Mouse (Mus musculus) granulocyte monocyte progenitor cell, adult 5-6 weeks (primary cell): Measurements from ENCODE around the gene Gk5. TPM values are rescaled to one million over a fixed set of nuclear protein-coding genes. Genes with fewer than 3 reads are reported as not detected.
"Not testable (repeated sequence)": the region's sequence is repeated elsewhere in the genome, so short reads cannot be mapped to it uniquely, and the experiment has no call there.

ENCODE experiments used
- ATAC-seq: replicated peaks from 2 replicates; pipeline ENCODE4 v1.8.0; 2016; ENCODE audit warnings: mild to moderate bottlenecking, moderate TSS enrichment, inconsistent platforms; ENCODE audit not compliant: poor library complexity, severe bottlenecking
- total RNA-seq, 2 experiments: library from RNA; stranded (forward) in 1 of 2; stranded (reverse) in 1 of 2; fragments of 200-712, 200-1000 nt in 1 of 2; fragments of >200 nt in 1 of 2; fragmentation: Nextera tagmentation in 1 of 2; gene quantifications; 2 replicates each; pipeline ENCODE4 v1.2.3; 2014 to 2017

Gene Gk5
- total RNA-seq, 2 experiments from 2014 or later = 3.0 to 3.1 TPM

DNA sequence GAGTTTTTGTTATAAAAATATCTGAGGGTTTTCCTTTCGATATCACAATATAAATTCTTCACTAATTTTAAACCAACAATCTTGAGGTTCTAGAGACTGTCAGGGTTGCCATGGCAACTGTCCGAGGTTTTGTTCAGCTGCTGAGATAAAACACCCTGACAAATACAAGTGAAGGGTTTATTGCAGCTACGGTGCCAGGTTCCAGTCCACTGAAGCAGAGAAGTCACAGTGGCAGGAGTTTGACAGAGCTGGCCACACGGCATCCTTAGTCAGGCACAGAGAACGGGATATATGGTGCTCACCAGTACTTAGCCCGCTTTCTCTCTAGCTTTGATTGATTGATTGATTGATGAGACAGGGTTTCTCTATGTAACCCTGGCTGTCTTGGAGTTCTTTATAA, 23.3 kb downstream of the Gk5 start:
- no peak for ATAC-seq

DNA sequence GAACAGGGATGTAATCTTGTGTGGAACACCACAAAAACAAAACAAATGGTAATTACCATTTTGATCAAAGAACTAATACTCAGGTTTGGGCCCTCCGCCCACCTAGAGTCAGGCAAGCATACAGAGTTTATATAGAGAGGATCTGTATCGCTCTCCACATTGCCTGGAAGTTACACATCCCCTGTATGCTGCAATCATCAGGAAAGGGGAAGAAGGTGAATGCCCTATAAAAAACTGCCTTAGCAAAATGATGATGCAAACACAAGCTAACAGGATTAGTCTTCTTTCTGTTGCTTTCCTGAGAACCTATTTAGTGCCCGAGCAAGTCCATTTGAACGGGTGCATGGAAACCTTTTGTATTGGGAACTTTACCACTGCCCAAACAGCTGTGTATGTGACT, 24.5 kb downstream of the Gk5 start:
- ATAC-seq = peak; percentile 92

DNA sequence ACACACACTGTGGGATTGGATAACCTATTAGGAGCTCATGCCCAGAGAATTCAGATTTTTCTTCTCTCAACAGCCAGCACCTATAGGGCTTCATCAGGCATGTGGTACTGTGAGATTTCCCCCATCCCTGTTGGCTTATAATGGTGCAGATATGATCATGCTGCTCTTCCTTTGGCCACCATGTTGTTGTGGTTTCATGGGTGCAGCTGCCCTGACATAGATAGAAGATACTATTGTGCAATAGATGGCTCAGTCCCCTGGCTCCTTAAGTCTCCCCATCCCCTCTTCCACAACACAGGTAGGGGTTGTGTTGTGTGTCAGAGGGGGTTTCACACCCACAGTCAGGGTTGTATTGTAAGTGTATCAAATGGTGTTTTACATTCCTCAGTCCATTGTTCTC, 25.7 kb downstream of the Gk5 start:
- 0 out of 2 replicates have a peak, but pooled peaks have one; percentile 14 for ATAC-seq

DNA sequence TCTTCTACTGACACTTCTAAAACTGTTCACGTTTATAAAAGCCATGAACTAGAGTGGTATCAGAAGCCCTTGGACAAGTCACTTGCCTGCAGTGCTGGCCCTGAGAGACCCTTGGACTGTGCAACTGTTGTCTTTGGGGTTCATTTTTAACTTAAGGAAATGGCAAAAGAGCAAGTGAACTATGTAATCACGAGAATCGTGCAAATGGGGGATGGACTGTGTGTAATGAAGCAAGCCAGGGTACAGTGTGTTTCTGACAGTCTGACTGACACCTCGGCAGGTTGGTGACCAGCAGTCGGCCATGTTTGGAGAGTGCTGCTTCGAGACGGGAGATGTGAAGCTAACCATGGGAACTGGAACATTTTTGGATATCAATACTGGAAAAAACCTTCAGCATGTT, 33.6 kb downstream of the Gk5 start:
- no peak for ATAC-seq

DNA sequence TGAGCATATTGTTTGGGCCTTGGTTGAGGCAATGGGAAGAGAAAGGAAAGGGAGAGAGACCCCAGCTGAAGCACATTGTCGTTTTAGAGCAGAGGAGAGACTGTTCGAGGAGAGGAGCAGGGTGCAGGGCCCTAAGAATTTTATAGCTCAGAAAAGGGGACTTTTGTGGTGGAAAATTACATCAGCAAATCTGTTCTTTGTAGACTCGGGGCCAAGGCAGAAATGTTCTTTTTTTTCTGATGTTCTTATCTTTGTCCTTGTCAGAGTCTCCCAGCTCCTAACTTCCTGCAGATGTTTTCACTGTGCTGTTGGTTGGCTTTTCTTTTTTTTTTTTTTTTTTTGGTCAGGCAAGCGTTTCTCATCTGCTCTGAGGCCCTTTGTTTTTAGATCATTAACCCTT, 39.3 kb downstream of the Gk5 start:
- no peak for ATAC-seq

DNA sequence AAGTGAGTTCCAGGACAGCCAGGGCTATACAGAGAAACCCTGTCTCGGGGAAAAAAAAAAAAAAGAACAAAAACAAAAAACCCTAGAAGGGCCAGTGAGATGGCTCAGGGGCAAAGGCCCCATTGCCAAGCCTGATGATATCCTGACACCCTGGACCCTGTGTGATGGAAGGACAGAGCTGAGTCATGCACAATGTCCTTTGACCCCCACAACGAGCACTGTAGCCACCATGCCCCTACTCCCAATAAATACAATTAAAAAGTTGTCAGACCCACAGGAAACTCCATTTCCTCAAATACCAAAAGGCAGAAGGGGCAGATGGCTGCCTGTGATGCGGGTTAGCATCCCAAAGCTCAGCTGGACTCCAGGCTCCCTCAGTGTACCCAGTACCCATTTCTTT, 39.9 kb downstream of the Gk5 start:
- ATAC-seq = no peak

DNA sequence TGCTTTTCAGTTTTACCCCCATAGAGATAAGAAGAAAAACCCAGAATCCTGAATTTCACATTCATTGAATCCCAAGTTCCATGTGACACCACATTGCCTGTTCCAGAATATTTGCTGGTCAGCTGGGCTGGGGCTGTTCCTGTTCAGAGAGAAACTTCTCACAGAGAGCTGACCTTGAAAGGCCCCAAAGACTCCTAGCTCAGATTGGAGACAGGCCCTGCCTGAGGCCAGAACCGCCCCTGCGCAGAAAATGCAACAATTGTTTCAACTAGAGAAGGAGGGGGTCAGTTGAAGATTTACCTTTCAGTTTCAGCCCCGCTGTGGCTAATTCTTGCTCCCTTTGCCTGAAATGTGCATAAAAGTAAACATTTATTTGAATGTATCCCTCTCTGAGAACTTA, 41.6 kb downstream of the Gk5 start:
- ATAC-seq = no peak

DNA sequence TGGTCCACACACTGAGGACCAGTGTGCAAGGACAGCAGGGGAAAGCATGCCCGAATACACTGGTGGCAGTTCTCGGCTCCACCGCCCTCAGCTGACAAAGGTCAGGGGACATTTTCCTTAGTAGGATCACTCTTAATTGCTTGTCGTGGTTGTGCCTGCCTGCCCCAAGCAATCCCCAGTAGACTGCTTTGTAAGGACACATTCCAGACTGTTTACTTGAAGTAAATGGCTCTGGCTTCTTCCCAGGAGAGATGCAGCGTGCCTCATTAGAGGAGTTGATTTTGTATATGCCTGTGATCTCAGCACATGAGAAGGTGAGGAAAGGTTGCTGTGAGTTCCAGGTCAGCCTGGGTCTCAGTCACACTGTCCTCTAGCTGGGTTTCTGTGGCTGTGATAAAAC, 43.3 kb downstream of the Gk5 start:
- no peak for ATAC-seq

DNA sequence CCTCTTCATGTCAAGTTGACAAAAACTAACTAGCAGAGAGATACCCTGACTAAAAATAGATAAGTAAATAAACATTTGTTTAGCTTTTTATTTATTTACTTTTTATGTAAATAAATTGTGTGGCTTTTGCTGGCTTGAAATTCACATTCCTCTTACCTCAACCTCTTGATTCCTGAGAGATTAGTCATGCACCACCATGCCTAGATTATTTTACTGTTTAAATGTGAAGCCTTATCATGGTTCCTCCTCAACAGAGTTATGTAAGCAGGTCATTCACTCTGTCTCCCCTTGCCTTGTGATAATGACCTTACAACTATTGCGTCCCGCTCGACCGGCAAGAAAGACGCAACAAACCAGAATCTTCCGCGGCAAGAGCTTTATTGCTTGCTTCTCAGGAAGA, 44.3 kb downstream of the Gk5 start:
- ATAC-seq = no peak

DNA sequence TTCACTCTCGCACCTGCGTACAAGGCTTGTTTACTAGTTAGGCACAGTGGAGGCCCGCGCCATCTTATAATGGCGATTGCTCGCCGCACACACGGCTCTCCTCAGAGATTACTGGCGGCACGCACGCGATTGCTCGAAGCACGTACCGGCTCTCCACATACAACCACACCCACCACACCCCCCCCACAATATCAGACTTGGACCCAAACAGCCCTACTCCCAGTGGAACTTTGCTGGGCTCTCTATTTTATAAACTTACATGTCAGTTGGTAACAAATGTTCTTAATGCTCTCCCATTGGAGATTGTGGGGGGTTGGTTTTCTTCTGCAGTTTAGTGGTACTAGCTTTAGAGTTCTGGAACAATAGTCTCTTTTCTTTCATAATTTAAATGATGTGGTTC, 44.8 kb downstream of the Gk5 start:
- not testable (repeated sequence) for ATAC-seq

DNA sequence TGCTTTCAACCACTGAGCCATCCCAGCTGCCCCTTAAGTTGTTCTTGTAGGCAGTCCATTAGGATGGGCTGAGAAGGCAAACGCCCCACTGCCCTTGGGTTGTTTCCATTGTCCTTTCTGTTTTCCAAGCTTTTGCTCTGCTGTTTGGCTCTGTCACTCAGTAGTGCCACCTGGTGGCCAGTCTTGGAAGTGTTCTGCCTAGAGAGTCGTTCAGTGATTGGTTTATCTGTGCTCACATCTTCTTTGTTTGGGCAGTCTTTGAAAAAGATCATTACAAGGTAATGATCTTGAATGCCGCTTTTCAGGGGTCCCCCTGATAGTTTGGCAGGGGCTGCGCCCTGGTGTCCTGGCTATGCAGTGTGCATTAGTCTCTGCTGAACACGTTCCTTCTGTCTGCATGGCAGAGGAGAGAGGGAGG, 48.0 kb downstream of the Gk5 start:
- ATAC-seq = peak; percentile 92

DNA sequence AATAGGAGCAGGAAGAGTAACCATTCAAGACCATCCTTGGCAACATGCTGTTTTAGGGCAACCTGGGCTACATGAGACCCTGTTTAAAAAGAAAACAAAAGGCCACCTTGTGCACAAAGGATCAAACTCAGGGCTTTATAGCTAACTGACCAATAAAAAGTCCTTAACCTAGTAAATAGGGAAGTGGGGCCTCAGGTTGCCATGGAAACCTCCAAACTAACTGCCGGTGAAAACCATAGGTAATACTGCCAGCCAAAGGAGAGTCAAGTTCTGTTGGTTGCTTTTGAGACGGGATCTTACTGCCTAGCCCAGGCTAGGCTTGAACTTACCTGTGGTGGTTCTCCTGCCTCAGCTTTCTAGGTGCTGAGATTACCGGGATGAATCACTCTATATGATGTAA, 51.4 kb downstream of the Gk5 start:
- ATAC-seq = peak; percentile 83

DNA sequence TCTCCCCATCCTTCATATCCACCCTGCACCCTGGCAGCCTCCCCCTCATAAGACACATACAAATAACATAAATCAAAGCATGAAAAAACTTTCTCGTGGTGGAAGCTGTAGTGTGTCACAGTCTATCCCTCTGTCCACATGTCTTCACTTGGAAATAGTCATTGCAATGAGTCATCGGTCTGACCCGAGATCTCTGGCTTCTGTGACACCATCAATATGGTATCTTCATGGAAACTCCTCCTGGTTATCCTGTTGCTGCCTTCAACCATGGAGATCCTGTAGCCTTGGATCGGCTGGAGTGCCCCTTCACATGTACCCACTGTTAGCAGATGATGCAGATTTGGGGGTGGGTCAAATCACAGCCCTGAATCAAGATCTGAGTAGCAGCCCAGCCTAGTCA, 65.7 kb downstream of the Gk5 start:
- ATAC-seq = no peak

DNA sequence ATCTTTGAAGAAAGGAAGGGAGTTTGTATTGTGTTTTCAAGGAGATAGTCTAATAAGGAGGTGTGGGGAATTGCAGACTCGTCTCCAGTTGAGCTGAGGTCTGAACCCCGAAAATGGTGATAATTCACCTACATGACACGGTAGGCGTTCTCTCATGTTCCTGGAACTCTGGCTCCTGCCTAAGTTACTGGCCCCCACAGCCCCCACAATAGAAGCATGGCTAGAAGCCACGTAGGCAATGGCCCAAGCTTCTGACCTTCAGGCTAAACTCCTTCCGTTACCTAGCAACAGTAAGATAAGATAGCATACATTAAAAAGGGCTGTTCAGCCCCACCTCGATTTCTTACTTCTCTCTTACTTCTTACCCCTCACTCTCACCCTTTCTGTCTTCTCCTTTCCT, 67.5 kb downstream of the Gk5 start:
- ATAC-seq = no peak

DNA sequence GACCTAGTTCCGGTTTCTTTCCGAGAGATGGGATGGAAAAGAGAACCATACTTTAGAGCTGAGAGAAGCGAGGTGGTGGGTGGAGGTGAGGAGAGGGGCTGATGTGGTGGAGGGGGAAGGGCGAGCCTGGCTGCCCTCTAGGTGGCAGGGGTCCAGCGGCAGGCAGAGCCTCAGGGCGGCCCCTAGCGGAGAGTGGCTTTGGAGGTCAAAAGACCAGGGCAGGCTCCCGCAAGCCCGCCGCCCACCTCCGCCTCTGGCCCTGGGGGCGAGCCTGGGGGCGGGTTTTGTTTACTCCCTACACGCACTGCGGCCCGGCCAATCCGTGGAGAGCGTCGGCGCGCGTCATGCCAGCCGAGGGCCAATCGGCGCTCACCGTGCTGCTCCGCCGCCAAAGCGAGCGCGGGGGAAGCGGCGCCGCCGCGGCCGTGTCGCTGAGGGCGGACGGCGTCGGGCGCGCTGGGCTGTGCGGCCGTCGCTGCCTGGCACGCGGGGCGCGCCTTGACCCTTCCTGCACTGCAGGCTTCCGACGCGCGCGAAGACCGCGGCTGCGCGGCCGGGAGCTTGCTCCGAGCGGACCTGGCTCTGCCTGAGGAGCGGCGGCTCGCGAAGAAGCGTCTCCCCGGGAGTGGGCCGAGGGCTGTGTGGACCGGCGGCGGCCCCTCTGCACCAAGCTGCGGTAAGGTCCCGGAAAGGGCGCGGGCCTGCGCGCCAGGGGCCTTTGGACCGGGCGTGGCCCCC, 76.9 kb downstream of the Gk5 start, which contains the start of gene Tfdp2:
Gene Tfdp2 (plus strand): TSS at position 391 of the 738 bp plus-strand sequence.
- ATAC-seq = peak; percentile 97

DNA sequence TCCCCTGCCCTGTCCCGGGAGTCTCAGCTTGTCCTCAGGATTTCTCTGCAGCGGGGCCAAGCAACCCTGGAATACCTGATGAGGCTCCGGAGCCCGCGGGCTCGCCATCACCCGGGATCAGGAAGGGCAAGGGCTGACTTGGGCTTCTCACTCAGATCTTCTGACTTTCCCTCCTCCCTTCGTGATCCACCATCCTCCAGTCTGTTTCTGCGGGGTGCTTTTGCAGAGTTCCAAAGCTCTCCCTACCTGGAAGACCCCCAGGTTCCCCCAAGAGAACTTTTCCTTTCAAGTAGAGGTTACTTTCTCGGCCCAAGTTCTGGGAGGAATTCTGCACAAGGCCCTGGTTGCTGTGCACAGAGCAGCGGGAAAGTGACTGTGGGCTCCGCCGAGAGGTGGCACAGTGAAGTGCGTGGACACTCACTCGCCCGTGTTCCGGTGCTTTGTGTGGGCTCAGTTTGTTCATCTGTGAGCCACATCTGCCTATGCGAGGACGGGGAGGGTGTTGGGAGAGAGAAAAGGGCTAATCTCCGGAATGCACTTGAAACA, 77.5 kb downstream of the Gk5 start:
- ATAC-seq = peak; percentile 32; the same call in 1 of the 2 replicates

DNA sequence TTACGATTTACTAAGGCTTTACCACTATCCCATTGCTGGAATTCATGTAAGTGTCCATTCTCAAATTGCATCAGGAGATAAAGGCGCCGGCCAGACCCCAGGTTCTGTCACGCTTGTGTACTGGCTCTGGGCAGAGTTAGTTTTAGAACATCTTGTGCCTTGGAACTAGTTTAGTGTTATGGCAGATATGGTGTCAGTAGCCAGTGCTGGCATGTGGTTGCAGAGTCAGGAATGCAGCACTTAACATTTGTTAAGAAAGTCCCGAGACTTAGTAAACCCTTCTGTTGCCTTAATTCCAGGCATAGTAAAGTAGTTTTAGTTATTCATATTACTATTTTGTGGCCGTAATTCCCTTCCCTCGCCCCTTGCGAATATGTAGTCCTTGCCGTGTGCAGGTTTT, 78.6 kb downstream of the Gk5 start:
- no peak for ATAC-seq

DNA sequence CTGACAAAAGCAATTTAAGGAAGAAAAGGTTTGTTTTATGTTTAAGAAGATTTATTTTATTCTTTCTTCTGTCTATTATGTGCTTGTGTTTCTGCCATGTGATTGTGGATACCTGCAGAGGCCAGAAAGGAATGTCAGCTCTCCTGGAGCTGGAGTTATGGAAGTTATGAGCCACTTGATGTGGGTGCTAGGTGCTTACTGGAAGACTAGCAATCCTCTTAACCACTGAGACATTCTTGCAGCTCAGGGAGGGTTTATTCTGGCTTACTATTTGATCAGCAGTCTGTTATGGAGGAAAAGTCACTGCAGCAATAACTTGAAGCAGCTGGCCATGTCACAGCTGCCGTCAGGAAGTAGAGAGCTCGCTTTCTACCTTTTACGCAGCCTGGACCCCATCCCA, 84.5 kb downstream of the Gk5 start:
- no peak for ATAC-seq

DNA sequence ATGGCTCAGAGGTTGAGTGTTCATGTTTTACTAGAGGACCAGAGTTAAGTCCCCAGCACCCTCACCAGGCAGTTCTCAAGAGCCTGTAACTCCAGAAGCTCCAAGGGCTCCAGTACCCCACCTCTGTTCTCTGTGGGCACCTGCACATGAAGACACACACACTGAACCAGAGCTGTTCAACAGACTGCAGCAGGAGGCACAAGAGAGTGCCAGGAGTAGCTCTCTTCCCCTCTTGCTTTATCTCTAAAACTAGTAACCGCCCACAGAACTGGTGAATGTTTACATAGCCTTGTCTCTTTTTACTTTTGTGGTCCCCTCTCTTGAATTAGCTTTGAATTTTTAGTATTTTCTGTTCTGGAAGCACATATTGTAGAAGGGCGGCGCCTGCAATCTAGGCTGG, 88.3 kb downstream of the Gk5 start:
- no peak for ATAC-seq

DNA sequence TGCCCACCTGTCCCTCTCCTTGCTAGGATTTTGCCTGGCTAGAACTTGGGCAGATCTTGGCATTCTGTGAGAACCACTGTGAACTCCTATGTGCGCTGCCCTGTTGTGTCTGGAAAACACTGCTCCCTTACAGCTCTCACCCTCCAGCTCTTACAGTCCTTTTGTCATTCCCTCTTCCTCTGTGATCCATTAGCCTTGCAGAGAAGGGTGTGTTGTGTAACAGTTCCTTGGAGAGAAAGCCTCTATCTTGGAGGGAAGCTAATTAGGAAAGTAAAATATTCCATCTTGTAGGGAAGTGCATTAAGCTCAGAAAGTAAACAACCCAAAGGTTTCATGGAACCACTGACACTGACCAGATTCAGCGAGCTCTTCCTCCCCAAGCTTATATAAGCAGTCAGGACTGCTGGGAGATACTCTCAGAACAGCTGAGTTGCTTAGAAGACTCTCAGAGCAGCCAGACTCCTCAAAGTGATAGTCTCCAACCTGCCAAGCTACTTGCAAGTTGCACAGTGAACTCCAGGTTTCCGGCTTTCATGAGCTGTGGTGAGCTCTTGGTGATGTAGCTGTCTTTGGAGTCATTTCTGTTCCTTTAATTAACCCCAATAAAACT, 94.0 kb downstream of the Gk5 start:
- ATAC-seq = no peak

DNA sequence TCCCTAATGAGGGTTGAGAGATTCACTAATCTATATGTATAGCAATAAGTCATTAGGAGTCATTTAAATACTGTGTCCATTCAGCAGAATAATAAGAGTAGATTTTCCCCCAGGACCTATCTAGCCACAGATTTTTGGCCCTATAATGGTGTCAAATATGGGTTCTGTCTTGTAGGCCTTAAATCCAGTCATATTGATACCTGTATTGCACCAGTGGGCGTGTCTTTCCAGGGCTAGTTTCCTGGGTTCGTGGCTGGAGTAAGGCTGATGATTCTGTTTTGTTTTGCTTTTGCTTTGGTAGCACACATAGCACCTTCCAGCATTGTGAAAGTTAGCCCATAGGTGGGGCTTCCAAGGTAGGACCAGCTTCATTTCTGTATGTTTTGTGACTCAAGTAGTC, 95.0 kb downstream of the Gk5 start:
- no peak for ATAC-seq

DNA sequence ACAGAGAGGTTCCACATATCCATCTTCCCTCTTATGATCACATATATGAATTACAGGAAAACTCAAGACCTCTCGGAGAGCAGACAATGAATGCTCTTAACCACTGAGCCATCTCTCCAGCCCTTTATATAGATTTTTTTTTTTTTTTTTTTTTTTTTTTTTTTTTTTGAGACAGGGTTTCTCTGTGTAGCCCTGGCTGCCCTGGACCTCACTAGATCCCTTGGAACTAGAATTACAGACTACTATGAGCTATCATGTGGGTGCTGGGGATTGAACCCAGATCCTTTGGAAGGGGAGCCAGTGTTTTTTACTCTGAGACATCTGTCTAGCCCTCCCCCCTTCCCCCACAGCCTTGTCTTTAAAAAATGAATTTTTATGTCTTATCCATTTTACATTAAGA, 98.1 kb downstream of the Gk5 start:
- ATAC-seq = no peak
